Mouse (Mus musculus) gastrocnemius, adult 2 months (tissue): Measurements from ENCODE around the gene Tbc1d10a. TPM values are rescaled to one million over a fixed set of nuclear protein-coding genes. Genes with fewer than 3 reads are reported as not detected.
A peak's percentile ranks its signal among the peaks of the same experiment; 100 is the strongest.

Experiments used
- DNase-seq: peaks from one replicate; pipeline ENCODE4 v3.0.0; 2022
- H3K27ac ChIP-seq: fragments of 200-600 bp; 2 replicates; pipeline ENCODE4 v1.8.1; 2022; ENCODE audit warnings: mild to moderate bottlenecking
- H3K4me3 ChIP-seq: fragments of 200-600 bp; 2 replicates; pipeline ENCODE4 v1.8.1; 2022; ENCODE audit warnings: mild to moderate bottlenecking, moderate library complexity
- CTCF ChIP-seq: fragments of 200-600 bp; IDR thresholded peaks from 2 replicates; pipeline ENCODE4 v1.8.1; 2022; ENCODE audit warnings: antibody characterized with exemption, mild to moderate bottlenecking, moderate library complexity
- intact Hi-C: fragments of 180-260 bp; cut with DNase I; formaldehyde crosslinking; loops from one replicate; pipeline ENCODE4 v1.15.1; 2025
- total RNA-seq, 2 experiments: library from RNA; stranded (reverse); gene quantifications; 2 replicates each; pipeline ENCODE4 v1.2.3; 2021

Tbc1d10a gene
- total RNA-seq, 2 experiments from 2014 or later = 3.1 to 5.2 TPM

DNA sequence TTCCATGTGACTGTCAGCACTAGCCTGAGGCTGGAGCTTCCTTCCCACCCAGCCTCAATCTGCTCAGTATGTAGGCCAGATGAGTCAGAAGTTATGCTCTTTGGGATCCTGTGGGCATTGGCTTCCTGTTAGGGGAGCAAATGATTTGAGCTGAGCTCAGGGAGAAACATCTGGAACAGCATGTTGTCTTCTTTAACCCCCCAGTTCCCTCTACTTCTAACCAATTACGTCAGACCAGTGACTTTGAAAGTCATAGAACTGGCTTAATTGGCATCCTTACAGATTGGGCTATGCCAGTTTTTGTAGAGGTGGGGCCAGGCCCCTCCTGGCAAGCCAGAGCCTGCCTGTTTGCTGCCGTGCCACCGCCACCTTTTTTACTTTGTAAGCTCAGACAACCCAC is 4.1 kb downstream of the Tbc1d10a start:
- DNase-seq = no peak

DNA sequence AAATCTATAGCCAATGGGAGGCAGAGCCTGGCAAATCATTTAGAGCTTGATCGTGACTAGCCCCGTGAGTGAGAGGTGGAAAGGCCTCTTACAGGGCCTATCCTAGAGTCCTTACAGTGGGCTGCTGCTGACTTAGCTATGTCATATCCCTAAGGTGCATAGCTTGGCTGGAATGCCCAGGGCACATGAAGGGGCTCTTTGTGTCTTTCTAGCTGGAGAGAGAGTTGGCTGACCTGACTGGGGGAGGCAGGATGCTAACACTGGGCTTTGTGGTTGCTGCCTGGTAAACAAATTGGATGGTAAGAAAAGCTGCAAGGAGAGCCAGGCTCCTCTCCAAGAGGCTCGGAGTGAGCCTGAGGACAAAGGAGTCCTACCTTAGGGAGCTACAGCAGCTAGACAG is 6.2 kb downstream of the Tbc1d10a start:
- DNase-seq = no peak
- peak overlapping the region; percentile 81 for H3K27ac ChIP-seq
- no peak overlapping the region for H3K4me3 ChIP-seq
- intact Hi-C loops = no loop called here
- TF ChIP-seq CTCF = no peak

More for the DNA sequence above, 4.1 kb downstream of the Tbc1d10a start:
- intact Hi-C loops = no loop called here
- peak overlapping the region; percentile 81 for H3K27ac ChIP-seq
- TF ChIP-seq CTCF = no peak
- H3K4me3 ChIP-seq = peak overlapping the region; percentile 40

DNA sequence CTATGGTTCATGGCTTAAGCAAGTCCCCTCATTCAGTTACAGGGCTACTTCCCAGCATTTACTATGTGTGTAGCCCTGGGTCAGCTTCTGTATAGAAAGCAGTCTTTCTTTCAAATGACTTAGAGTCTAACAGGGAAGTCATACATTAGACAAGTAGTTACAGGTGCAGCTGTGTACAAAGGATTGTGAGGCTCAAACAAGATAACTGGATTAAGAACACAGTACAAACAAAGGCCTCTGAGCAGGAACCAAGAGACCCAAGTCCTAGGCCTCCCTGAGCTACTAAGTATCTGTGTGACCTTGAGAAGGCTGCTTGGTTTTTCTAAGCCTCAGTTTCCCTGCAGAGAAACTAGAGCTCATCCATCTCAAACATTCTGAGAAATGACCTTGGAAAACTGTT is 6.8 kb downstream of the Tbc1d10a start:
- TF ChIP-seq CTCF = no peak
- no peak overlapping the region for H3K4me3 ChIP-seq
- intact Hi-C loops = no loop called here
- DNase-seq = no peak
- peak overlapping the region; percentile 81; the same call in 1 of the 2 replicates for H3K27ac ChIP-seq

DNA sequence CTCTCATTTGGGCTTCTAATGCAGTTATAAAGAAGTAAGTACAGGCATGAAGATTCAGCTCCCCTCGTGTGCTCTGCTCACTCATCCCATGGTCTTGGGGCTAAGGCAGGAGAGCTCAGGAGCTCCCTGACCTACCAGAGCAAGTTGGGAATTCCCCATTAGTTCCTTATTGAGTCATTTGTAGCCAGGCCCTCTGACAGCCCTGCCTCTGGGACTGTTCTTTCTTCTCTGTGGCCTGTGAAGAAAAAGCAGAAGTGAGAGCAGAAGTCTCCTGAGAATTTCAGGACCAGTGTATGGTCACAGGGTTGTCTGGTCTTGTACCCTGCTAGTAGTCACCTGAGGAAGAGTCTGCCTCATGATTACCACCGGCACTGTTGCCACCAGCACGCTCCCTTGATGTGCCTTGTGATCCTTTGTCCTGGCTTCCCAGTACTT is 9.0 kb downstream of the Tbc1d10a start:
- intact Hi-C loops = no loop called here
- Histone ChIP-seq H3K27ac (peak overlapping the region; percentile 13; the same call in 1 of the 2 replicates), H3K4me3 (no peak overlapping the region)
- TF ChIP-seq CTCF = no peak
- no peak for DNase-seq

DNA sequence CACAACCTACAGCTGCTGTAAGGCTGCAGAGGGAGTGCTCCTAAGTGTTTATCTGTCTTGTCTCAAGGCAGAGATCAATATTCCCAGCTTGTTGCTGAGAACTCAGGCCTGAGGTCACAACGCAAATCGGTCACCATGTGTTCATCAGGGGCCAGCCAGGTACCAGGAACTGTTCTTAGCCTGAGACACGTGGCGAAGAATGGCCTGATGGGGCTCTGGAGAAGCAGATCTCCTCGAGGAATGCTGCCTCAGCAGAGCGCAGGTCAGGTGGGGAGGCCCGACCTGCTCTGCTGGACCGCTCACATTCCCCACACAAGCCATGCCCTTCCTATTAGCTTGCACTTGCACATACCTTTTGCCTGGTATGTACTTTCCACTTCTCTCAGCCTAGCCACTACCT is 10.0 kb downstream of the Tbc1d10a start:
- no peak for DNase-seq
- TF ChIP-seq CTCF = no peak
- Histone ChIP-seq H3K4me3 (no peak overlapping the region), H3K27ac (peak overlapping the region; percentile 68)
- intact Hi-C loops = no loop called here

DNA sequence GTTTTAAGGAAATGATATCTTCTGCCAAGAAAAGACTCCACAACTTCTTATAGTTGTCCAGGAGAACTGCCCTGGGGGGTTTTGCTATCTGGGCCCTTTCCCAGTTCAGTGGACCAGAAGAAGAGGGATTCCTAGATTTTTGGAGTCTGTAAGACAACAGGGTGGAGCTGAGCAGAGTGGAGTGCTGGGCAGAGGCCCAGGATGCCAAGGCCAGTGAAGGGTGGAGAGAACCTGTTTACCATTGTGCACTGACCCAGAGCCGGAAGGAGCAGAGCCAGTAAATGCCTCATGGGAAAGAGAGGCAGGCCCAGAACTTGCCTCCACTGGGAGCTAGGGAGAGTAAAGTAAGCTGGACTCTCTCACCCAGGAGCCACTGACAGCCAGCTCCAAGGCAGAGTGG is 11.1 kb downstream of the Tbc1d10a start:
- intact Hi-C loops = no loop called here
- Histone ChIP-seq H3K4me3 (no peak overlapping the region), H3K27ac (peak overlapping the region; percentile 68)
- TF ChIP-seq CTCF = no peak
- DNase-seq = no peak

DNA sequence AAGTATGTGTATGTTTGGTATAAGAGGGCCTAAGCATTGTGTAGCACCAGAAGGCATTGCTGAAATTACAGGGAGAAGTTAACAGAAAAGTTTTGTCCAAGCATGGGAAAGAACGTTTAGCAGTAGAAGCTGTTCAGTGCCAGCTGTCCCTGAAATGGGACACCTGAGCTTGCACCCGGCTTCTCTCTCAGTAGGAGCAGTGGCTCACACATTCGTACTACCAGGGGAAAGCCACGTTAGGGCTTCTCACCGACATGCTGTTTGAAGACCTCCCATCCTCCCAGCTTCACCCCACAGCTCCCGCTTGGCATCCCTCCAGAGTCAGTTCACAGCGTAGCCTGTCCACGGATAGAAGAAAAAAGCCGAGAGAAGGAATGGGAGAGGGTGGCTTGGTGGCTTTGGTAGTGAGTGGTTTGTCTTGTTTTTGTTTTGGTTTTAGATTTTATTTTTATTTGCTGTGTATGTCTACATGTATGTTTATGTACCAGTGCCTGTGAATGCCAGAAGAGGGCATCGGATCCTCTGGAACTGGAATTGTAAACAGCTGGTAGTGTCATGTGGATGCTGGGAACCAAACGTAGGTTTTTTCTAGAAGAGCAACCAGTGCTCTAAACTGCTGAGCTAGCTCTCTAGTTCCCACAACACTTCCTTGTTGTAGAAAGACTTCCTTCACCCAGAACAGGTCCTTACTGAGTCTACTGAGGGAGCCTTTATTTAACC is 15.6 kb downstream of the Tbc1d10a start:
- peak overlapping the region; percentile 75 for H3K27ac ChIP-seq
- H3K4me3 ChIP-seq = no peak overlapping the region
- no peak for DNase-seq
- no peak for TF ChIP-seq CTCF
- intact Hi-C loops = no loop called here

DNA sequence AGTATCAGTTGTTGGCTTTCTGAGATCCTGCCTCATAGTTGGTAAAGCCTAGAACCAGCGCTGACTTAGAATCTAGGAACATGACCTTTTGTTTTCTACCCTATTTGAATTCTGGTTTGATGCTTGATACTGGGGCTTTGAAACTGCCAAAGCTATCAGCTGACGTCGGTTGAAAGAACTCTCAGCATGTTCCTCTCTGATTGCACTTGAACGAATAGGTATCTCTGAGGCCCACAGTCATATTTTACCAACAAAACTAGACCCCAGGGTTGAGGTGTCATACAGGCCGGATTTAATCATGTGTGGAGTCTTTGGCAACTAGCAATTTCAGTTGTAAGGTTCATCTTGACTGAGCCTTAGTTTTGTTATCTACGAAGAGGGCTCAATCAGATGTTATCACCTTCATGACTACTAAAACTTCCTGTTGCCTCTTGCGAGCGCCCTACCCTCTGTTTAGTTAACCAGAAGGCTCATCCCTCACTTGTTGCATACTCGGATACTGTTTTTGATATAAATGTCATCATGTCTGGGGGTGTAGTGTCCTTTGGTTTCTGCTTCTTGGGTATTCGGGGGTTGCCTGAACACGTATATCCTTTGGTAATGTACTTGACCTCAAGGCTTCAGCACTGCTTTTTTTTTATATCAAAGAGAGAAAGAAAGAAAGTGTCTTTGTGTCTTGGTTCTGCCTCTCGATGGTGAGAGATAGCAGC is 16.6 kb downstream of the Tbc1d10a start:
- intact Hi-C loops = no loop called here
- H3K27ac ChIP-seq = peak overlapping the region; percentile 75
- TF ChIP-seq CTCF = no peak
- 0 out of 2 replicates have a peak overlapping the region, but pooled peaks have one; percentile 0 for H3K4me3 ChIP-seq
- no peak for DNase-seq

DNA sequence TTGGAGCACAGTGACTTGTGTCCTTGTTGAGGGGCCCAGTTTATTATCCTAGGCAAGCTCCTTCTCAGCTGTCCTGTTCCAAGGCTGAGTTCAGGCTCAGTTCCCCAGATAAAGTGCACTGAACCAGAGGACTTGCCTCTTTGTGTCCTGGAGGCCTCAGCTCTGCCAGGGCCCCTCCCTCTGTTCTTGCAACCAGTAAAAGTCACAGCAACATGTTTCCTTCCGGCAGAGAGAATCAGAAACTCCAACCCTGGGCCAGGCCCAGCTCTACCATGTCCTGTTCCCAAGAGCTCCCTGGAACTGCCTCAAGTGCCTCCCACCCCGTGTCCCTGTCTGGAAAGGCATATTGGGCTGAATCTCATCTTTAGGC is 17.1 kb downstream of the Tbc1d10a start:
- peak; percentile 83 for DNase-seq
- Histone ChIP-seq H3K27ac (peak overlapping the region; percentile 75), H3K4me3 (0 out of 2 replicates have a peak overlapping the region, but pooled peaks have one; percentile 0)
- TF ChIP-seq CTCF = no peak
- intact Hi-C loops = no loop called here

DNA sequence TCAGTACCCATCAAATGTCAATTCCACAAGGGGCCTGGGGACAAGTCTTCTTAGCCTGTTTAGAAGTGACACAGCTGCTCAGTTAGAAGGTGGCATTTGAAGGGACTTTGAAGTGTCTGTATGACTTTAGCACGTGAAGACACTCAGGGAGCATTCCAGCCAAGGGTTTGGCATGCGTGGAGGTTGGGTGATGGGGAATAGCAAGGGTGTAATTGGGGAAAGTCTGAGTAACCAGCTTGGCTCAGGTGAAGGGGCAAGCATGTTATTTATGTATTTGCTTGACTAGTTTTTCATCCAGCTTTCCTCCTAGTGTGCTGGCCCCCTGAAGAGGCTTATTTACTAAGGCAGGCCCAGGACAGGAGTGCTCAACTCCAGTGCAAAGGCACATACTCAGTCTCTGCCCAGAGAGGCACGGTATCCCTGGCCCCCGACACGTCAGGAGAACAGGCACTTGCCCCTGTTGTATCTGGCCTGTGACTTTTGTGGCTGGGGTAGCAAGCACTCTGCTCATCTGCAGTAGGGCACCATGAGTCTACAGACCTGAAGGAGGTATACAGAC is 18.6 kb downstream of the Tbc1d10a start:
- intact Hi-C loops = no loop called here

DNA sequence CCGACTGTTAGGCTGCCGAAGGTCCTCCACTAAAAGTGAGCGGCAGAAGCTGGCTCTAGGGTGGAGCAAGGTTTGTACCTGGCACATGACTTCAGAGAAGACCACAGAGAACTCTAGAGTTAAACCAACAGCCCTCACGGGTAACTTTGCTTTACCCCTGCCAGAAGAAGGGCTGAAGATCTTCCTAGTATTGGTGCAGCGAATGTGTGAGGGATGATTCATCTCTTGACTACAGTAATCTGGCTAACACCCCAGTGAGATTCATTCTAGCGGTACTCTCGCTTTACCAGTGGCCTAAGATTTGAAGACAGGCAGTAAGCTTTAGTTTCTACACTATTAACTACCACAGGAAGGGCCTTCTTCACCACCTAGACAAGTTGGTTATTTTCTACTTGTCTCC is 19.4 kb downstream of the Tbc1d10a start:
- Histone ChIP-seq H3K4me3 (no peak overlapping the region), H3K27ac (peak overlapping the region; percentile 59)
- no peak for DNase-seq
- TF ChIP-seq CTCF = no peak
- intact Hi-C loops = no loop called here

More for the DNA sequence above, 18.6 kb downstream of the Tbc1d10a start:
- no peak for DNase-seq
- no peak overlapping the region for H3K4me3 ChIP-seq
- peak overlapping the region; percentile 59 for H3K27ac ChIP-seq
- TF ChIP-seq CTCF = no peak

DNA sequence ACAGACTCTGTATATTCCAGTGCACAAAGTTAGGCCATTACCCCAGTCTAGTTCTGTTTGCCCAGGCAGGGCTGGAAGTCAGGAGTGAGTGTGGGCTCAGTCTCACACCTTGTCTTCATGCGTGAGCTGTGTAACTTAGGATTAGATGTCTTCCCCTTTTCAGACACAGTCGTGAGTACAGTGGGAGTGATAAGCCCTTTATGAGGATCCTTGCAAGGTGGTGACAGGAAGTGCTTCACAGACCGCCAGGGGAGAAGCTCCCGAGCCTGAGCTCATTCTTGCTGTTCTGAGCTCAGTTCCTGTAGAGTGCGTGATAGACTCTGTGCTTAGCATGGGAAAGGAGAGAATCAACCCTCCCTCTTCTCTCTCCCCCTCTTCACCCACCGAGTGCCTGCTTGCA is 20.0 kb downstream of the Tbc1d10a start:
- intact Hi-C loops = no loop called here
- no peak for DNase-seq
- no peak overlapping the region for H3K4me3 ChIP-seq
- H3K27ac ChIP-seq = peak overlapping the region; percentile 59; the same call in 1 of the 2 replicates
- no peak for TF ChIP-seq CTCF

DNA sequence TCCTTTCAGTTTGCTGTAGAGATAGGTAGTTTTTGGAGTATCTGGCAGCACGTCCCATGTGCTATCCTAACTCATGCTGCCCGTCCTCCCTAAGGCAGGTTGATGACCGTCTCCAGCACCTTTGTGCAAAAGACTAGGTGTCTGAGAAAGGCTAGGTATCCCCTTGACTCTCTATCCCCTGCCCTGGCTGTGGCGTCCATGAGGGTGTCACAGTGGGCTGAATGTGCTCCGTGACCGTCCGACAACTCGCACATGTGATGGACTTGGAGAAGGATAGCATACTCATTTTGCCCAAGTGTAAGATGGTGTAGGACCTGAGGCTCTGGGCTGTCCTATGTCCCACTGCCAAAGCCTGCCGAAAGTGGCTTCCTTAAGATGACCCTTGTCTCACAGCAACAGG is 21.1 kb downstream of the Tbc1d10a start:
- intact Hi-C loops = no loop called here
- Histone ChIP-seq H3K4me3 (no peak overlapping the region), H3K27ac (no peak overlapping the region; the same call in 1 of the 2 replicates)
- no peak for DNase-seq
- TF ChIP-seq CTCF = no peak
